Mouse (Mus musculus): ENCODE measurements around the gene Hist1h1d. TPM values are rescaled to one million over a fixed set of nuclear protein-coding genes. Genes with fewer than 3 reads are reported as not detected.
A peak's percentile ranks its signal among the peaks of the same experiment; 100 is the strongest.
"Not testable (repeated sequence)": the region's sequence is repeated elsewhere in the genome, so short reads cannot be mapped to it uniquely, and the experiment has no call there.

Hist1h1d gene
- polyA plus RNA-seq, 1 experiment from 2014 or later = 0.15 TPM

- Histone ChIP-seq H3K9ac (peak within 1 kb of the TSS; percentile 53), H3K4me3 (peak within 1 kb of the TSS; percentile 48), H3K27me3 (replicated peaks) (no peaks in the 10 kb centered on the region), H3K4me1 (peaks cover 45% of the 10 kb centered on the region), H3K27ac (peak within 1 kb of the TSS; percentile 81), H3K36me3 (replicated peaks) (no peaks in the 10 kb centered on the region), H3K9me3 (no peaks in the 10 kb centered on the region), H3K4me2 (peak within 1 kb of the TSS; percentile 85)
- peak; percentile 92 for ATAC-seq (replicated peaks)
- WGBS = under 1% methylated on average over 43 of the region's 43 CpGs
These were observed 28.6 kb downstream of the Hist1h1d start, which contains the start of gene Hist1h4d for GRCm38 (mm10) chr13:23581408-23582218. Hist1h4d (plus strand) TSS chr13:23581598.

GRCm38 (mm10) chr13:23582219-23583056, 29.4 kb downstream of the Hist1h1d start:
- H3K9ac ChIP-seq = peak overlapping the region; percentile 53
- H3K4me2 ChIP-seq = peak overlapping the region; percentile 85
- H3K9me3 ChIP-seq = no peaks in the 10 kb centered on the region
- H3K36me3 ChIP-seq (replicated peaks) = no peaks in the 10 kb centered on the region
- WGBS = 5% methylated on average over 6 of the region's 6 CpGs
- peak overlapping the region; percentile 48 for H3K4me3 ChIP-seq
- peaks cover 42% of the 10 kb centered on the region for H3K4me1 ChIP-seq
- no peak for ATAC-seq (replicated peaks)
- H3K27me3 ChIP-seq (replicated peaks) = no peaks in the 10 kb centered on the region
- peak overlapping the region; percentile 81 for H3K27ac ChIP-seq

- H3K9me3 ChIP-seq = no peaks in the 10 kb centered on the region
- no peak for ATAC-seq (replicated peaks)
- H3K9ac ChIP-seq = no peak overlapping the region
- H3K36me3 ChIP-seq (replicated peaks) = no peaks in the 10 kb centered on the region
- no peak overlapping the region for H3K4me3 ChIP-seq
- peaks cover 42% of the 10 kb centered on the region for H3K4me1 ChIP-seq
- H3K27me3 ChIP-seq (replicated peaks) = no peaks in the 10 kb centered on the region
- no peak overlapping the region for H3K27ac ChIP-seq
- H3K4me2 ChIP-seq = no peak overlapping the region
These were observed 30.5 kb downstream of the Hist1h1d start for GRCm38 (mm10) chr13:23583387-23584068.

GRCm38 (mm10) chr13:23584331-23584730, 31.3 kb downstream of the Hist1h1d start:
- Histone ChIP-seq H3K4me2 (peak overlapping the region; percentile 84), H3K9me3 (no peaks in the 10 kb centered on the region), H3K9ac (peak overlapping the region; percentile 65; the same call in 1 of the 2 replicates), H3K27ac (peak overlapping the region; percentile 93), H3K36me3 (replicated peaks) (no peaks in the 10 kb centered on the region), H3K27me3 (replicated peaks) (no peaks in the 10 kb centered on the region), H3K4me1 (peaks cover 42% of the 10 kb centered on the region), H3K4me3 (peak overlapping the region; percentile 52; the same call in 1 of the 2 replicates)
- ATAC-seq (replicated peaks) = no peak

GRCm38 (mm10) chr13:23585029-23585441, 32.0 kb downstream of the Hist1h1d start:
- WGBS = under 1% methylated on average over 21 of the region's 21 CpGs
- ATAC-seq (replicated peaks) = peak; percentile 15; the same call in 1 of the 2 replicates
- Histone ChIP-seq H3K4me3 (peak overlapping the region; percentile 52), H3K27me3 (replicated peaks) (no peaks in the 10 kb centered on the region), H3K9me3 (no peaks in the 10 kb centered on the region), H3K4me2 (peak overlapping the region; percentile 84), H3K4me1 (peaks cover 42% of the 10 kb centered on the region), H3K27ac (peak overlapping the region; percentile 93), H3K9ac (peak overlapping the region; percentile 65), H3K36me3 (replicated peaks) (no peaks in the 10 kb centered on the region)

- not testable (repeated sequence) for H3K36me3 ChIP-seq (replicated peaks); H3K9me3 ChIP-seq; H3K27me3 ChIP-seq (replicated peaks)
- Histone ChIP-seq H3K4me3 (peak overlapping the region; percentile 52), H3K9ac (peak overlapping the region; percentile 65), H3K27ac (peak overlapping the region; percentile 93), H3K4me2 (peak overlapping the region; percentile 84), H3K4me1 (peaks cover 42% of the 10 kb centered on the region)
- ATAC-seq (replicated peaks) = peak; percentile 90
- WGBS = under 1% methylated on average over 36 of the region's 36 CpGs
These were observed 32.5 kb downstream of the Hist1h1d start for GRCm38 (mm10) chr13:23585442-23586098.

GRCm38 (mm10) chr13:23586099-23586939, 33.3 kb downstream of the Hist1h1d start:
- no peak for ATAC-seq (replicated peaks)
- Histone ChIP-seq H3K27ac (peak overlapping the region; percentile 93), H3K27me3 (replicated peaks) (no peaks in the 10 kb centered on the region), H3K4me3 (peak overlapping the region; percentile 52), H3K36me3 (replicated peaks) (no peaks in the 10 kb centered on the region), H3K9ac (peak overlapping the region; percentile 29; the same call in 1 of the 2 replicates), H3K4me2 (peak overlapping the region; percentile 84), H3K9me3 (no peaks in the 10 kb centered on the region), H3K4me1 (peaks cover 37% of the 10 kb centered on the region)
- under 1% methylated on average over 22 of the region's 22 CpGs for WGBS

- H3K27ac ChIP-seq = peak overlapping the region; percentile 76
- no peaks in the 10 kb centered on the region for H3K9me3 ChIP-seq
- peak overlapping the region; percentile 84 for H3K4me2 ChIP-seq
- no peaks in the 10 kb centered on the region for H3K27me3 ChIP-seq (replicated peaks)
- H3K36me3 ChIP-seq (replicated peaks) = no peaks in the 10 kb centered on the region
- no peak for ATAC-seq (replicated peaks)
- peak overlapping the region; percentile 52 for H3K4me3 ChIP-seq
- 4% methylated on average over 1 of the region's 1 CpGs for WGBS
- peak overlapping the region; percentile 29; the same call in 1 of the 2 replicates for H3K9ac ChIP-seq
- peaks cover 34% of the 10 kb centered on the region for H3K4me1 ChIP-seq
These were observed 33.8 kb downstream of the Hist1h1d start for GRCm38 (mm10) chr13:23586940-23587225.

- no peak overlapping the region for H3K9ac ChIP-seq
- no peak overlapping the region for H3K27ac ChIP-seq
- no peaks in the 10 kb centered on the region for H3K36me3 ChIP-seq (replicated peaks)
- H3K4me3 ChIP-seq = no peak overlapping the region
- no peaks in the 10 kb centered on the region for H3K9me3 ChIP-seq
- peaks cover 10% of the 10 kb centered on the region for H3K4me1 ChIP-seq
- no peak for ATAC-seq (replicated peaks)
- no peaks in the 10 kb centered on the region for H3K27me3 ChIP-seq (replicated peaks)
- no peak overlapping the region for H3K4me2 ChIP-seq
- WGBS = 95% methylated on average over 7 of the region's 7 CpGs
These were observed 38.1 kb downstream of the Hist1h1d start for GRCm38 (mm10) chr13:23591206-23591605.

- not testable (repeated sequence) for H3K27ac ChIP-seq; H3K4me2 ChIP-seq; H3K9me3 ChIP-seq; H3K27me3 ChIP-seq (replicated peaks); H3K4me1 ChIP-seq; H3K36me3 ChIP-seq (replicated peaks); ATAC-seq (replicated peaks); H3K4me3 ChIP-seq; H3K9ac ChIP-seq
- 91% methylated on average over 7 of the region's 7 CpGs for WGBS
These were observed 38.8 kb downstream of the Hist1h1d start for GRCm38 (mm10) chr13:23591886-23592285.

GRCm38 (mm10) chr13:23592614-23593013, 39.6 kb downstream of the Hist1h1d start:
- no peaks in the 10 kb centered on the region for H3K27me3 ChIP-seq (replicated peaks)
- H3K4me2 ChIP-seq = no peak overlapping the region
- no peak overlapping the region for H3K9ac ChIP-seq
- H3K4me3 ChIP-seq = no peak overlapping the region
- H3K4me1 ChIP-seq = no peaks in the 10 kb centered on the region
- no peaks in the 10 kb centered on the region for H3K36me3 ChIP-seq (replicated peaks)
- ATAC-seq (replicated peaks) = no peak
- H3K9me3 ChIP-seq = no peaks in the 10 kb centered on the region
- 91% methylated on average over 7 of the region's 7 CpGs for WGBS
- H3K27ac ChIP-seq = no peak overlapping the region

Data from midbrain, embryonic 15.5 days (tissue).